Mouse (Mus musculus) midbrain, postnatal 0 days (tissue): ENCODE results near the gene Scn1b. TPM values are rescaled to one million over a fixed set of nuclear protein-coding genes. Genes with fewer than 3 reads are reported as not detected.

Experiments used
- ATAC-seq: fragments of 200-750 bp; cut with Nextera tagmentation; 2 replicates; pipeline ENCODE4 v1.8.0; 2017; ENCODE audit warnings: moderate number of reproducible peaks, mild to moderate bottlenecking, moderate TSS enrichment, moderate library complexity; ENCODE audit not compliant: low FRiP score
- DNase-seq: peaks from one replicate; pipeline ENCODE4 v3.0.0-alpha.2; 2015; ENCODE audit warnings: low spot score
- H3K27ac ChIP-seq: fragments of 300-500 bp; sonication (generic); 2 replicates; pipeline ENCODE4 v1.5.1; 2014; ENCODE audit warnings: low read depth, mild to moderate bottlenecking, low read length, mixed read lengths
- H3K27me3 ChIP-seq: fragments of 300-500 bp; sonication (generic); 2 replicates; pipeline ENCODE4 v1.6.1; 2014; ENCODE audit warnings: low read length, control low read depth, mixed read lengths; ENCODE audit not compliant: insufficient read depth
- H3K36me3 ChIP-seq: fragments of 300-500 bp; sonication (generic); 2 replicates; pipeline ENCODE4 v1.6.1; 2014; ENCODE audit warnings: low read length, control low read depth, mixed read lengths; ENCODE audit not compliant: insufficient read depth
- H3K4me1 ChIP-seq: fragments of 300-500 bp; sonication (generic); 2 replicates; pipeline ENCODE4 v1.6.1; 2014; ENCODE audit warnings: mild to moderate bottlenecking, control low read depth, antibody characterized with exemption, low read length, mixed read lengths; ENCODE audit not compliant: insufficient read depth
- H3K4me2 ChIP-seq: fragments of 300-500 bp; sonication (generic); 2 replicates; pipeline ENCODE4 v1.6.1; 2014; ENCODE audit warnings: low read depth, mild to moderate bottlenecking, low read length, mixed read lengths; ENCODE audit not compliant: poor library complexity, severe bottlenecking
- H3K4me3 ChIP-seq: fragments of 300-500 bp; sonication (generic); 2 replicates; pipeline ENCODE4 v1.5.1; 2014; ENCODE audit warnings: low read depth, mild to moderate bottlenecking, low read length, moderate library complexity
- H3K9ac ChIP-seq: fragments of 300-500 bp; sonication (generic); replicated peaks from 2 replicates; pipeline ENCODE4 v1.6.1; 2014; ENCODE audit warnings: mild to moderate bottlenecking, low read length, moderate library complexity, mixed read lengths; ENCODE audit not compliant: poor library complexity, severe bottlenecking
- H3K9me3 ChIP-seq: fragments of 300-500 bp; sonication (generic); 2 replicates; pipeline ENCODE4 v1.6.1; 2016; ENCODE audit warnings: low read length, control low read depth
- CTCF ChIP-seq: IDR thresholded peaks from 2 replicates; pipeline ENCODE4 v1.5.1; 2016; ENCODE audit warnings: antibody characterized with exemption, mild to moderate bottlenecking
- WGBS: fragments of 180-500 bp; shearing (Covaris S2); extraction: QIAGEN DNeasy Blood & Tissue Kit; methylation state at CpG from one replicate; pipeline ENCODE4 v1.1.7; 2014; 5-methylcytosine and 5-hydroxymethylcytosine counted together
- polyA plus RNA-seq: library from polyadenylated mRNA; unstranded; fragments of >200 nt; fragmentation: Nextera tagmentation; extraction: Ambion mirVana; gene quantifications from 2 replicates; pipeline ENCODE4 v1.2.1, GENCODE M21; 2015
- total RNA-seq: library from RNA; depleted of rRNA; stranded (reverse); fragments of >200 nt; gene quantifications from 2 replicates; pipeline ENCODE4 v1.2.3, GENCODE M21; 2014

Scn1b gene
- total and polyA plus RNA-seq, 2 experiments from 2014 or later = 32.3 to 57.5 TPM

GRCm38 (mm10) chr7:31110861-31111385 lies 15.9 kb downstream of the Scn1b start:
- H3K27me3 ChIP-seq = no peaks in the 10 kb centered on the region
- WGBS = 79% methylated on average over 15 of the region's 15 CpGs
- no peaks in the 10 kb centered on the region for H3K9me3 ChIP-seq
- no peak overlapping the region for H3K9ac ChIP-seq
- ATAC-seq = no peak
- no peak overlapping the region for H3K4me2 ChIP-seq
- no peak overlapping the region for H3K27ac ChIP-seq
- H3K36me3 ChIP-seq = no peaks in the 10 kb centered on the region
- no peaks in the 10 kb centered on the region for H3K4me1 ChIP-seq
- no peak for DNase-seq
- TF ChIP-seq CTCF = no peak
- no peak overlapping the region for H3K4me3 ChIP-seq

- no peak for DNase-seq
- Histone ChIP-seq H3K4me3 (no peak overlapping the region), H3K9ac (no peak overlapping the region), H3K4me1 (no peaks in the 10 kb centered on the region), H3K36me3 (no peaks in the 10 kb centered on the region), H3K27ac (no peak overlapping the region), H3K9me3 (no peaks in the 10 kb centered on the region), H3K4me2 (no peak overlapping the region), H3K27me3 (no peaks in the 10 kb centered on the region)
- 92% methylated on average over 5 of the region's 5 CpGs for WGBS
- no peak for ATAC-seq
- TF ChIP-seq CTCF = no peak
Measured at GRCm38 (mm10) chr7:31109796-31110195, 17.0 kb downstream of the Scn1b start.

GRCm38 (mm10) chr7:31109091-31109490 lies 17.7 kb downstream of the Scn1b start:
- DNase-seq = no peak
- no peak overlapping the region for H3K27ac ChIP-seq

GRCm38 (mm10) chr7:31107781-31108180 lies 19.0 kb downstream of the Scn1b start:
- 87% methylated on average over 11 of the region's 11 CpGs for WGBS
- no peak overlapping the region for H3K4me3 ChIP-seq
- no peak for ATAC-seq

More at GRCm38 (mm10) chr7:31109091-31109490, 17.7 kb downstream of the Scn1b start:
- Histone ChIP-seq H3K9me3 (no peaks in the 10 kb centered on the region), H3K36me3 (no peaks in the 10 kb centered on the region), H3K4me2 (no peak overlapping the region), H3K4me1 (no peaks in the 10 kb centered on the region), H3K9ac (no peak overlapping the region), H3K27me3 (no peaks in the 10 kb centered on the region), H3K4me3 (no peak overlapping the region)
- ATAC-seq = no peak
- TF ChIP-seq CTCF = no peak
- WGBS = 34% methylated on average over 5 of the region's 7 CpGs

GRCm38 (mm10) chr7:31106166-31106565 lies 20.6 kb downstream of the Scn1b start:
- H3K9ac ChIP-seq = no peak overlapping the region
- no peak overlapping the region for H3K4me3 ChIP-seq
- WGBS = 45% methylated on average over 3 of the region's 3 CpGs
- no peak for TF ChIP-seq CTCF
- DNase-seq (no peak), ATAC-seq (no peak)
- H3K27me3 ChIP-seq = no peaks in the 10 kb centered on the region
- H3K9me3 ChIP-seq = no peaks in the 10 kb centered on the region
- H3K4me1 ChIP-seq = no peaks in the 10 kb centered on the region
- H3K4me2 ChIP-seq = no peak overlapping the region
- H3K27ac ChIP-seq = no peak overlapping the region
- H3K36me3 ChIP-seq = no peaks in the 10 kb centered on the region

More at GRCm38 (mm10) chr7:31107781-31108180, 19.0 kb downstream of the Scn1b start:
- no peak for TF ChIP-seq CTCF
- Histone ChIP-seq H3K9me3 (no peaks in the 10 kb centered on the region), H3K4me1 (no peaks in the 10 kb centered on the region), H3K9ac (no peak overlapping the region), H3K4me2 (no peak overlapping the region), H3K27me3 (no peaks in the 10 kb centered on the region), H3K36me3 (no peaks in the 10 kb centered on the region), H3K27ac (no peak overlapping the region)
- no peak for DNase-seq

GRCm38 (mm10) chr7:31105061-31105768 lies 21.6 kb downstream of the Scn1b start:
- no peak overlapping the region for H3K27ac ChIP-seq
- no peaks in the 10 kb centered on the region for H3K9me3 ChIP-seq
- DNase-seq (no peak), ATAC-seq (no peak)
- no peaks in the 10 kb centered on the region for H3K4me1 ChIP-seq
- no peaks in the 10 kb centered on the region for H3K36me3 ChIP-seq
- H3K4me2 ChIP-seq = no peak overlapping the region
- H3K4me3 ChIP-seq = no peak overlapping the region
- peak; percentile 59 for TF ChIP-seq CTCF
- H3K27me3 ChIP-seq = no peaks in the 10 kb centered on the region
- WGBS = 67% methylated on average over 15 of the region's 15 CpGs
- no peak overlapping the region for H3K9ac ChIP-seq
